Mouse (Mus musculus): ENCODE measurements around the gene Dvl3.

The Dvl3 gene

GRCm38 (mm10) chr16:20496671-20497600, 19.8 kb upstream of the Dvl3 start:
- peak; percentile 44 for DNase-seq (ENCODE audit: extremely low read depth, insufficient read length, low spot score)

GRCm38 (mm10) chr16:20497980-20498676, 18.7 kb upstream of the Dvl3 start:
- DNase-seq (ENCODE audit: extremely low read depth, insufficient read length, low spot score) = no peak

GRCm38 (mm10) chr16:20498677-20499475, 17.9 kb upstream of the Dvl3 start, which contains the start of gene Eif2b5:
Eif2b5 (plus strand) TSS chr16:20498817.
- DNase-seq (ENCODE audit: extremely low read depth, insufficient read length, low spot score) = peak; percentile 94

- DNase-seq (ENCODE audit: extremely low read depth, insufficient read length, low spot score) = no peak
Observed at GRCm38 (mm10) chr16:20506000-20506399, 10.8 kb upstream of the Dvl3 start.

- no peak for DNase-seq (ENCODE audit: extremely low read depth, insufficient read length, low spot score)
Observed at GRCm38 (mm10) chr16:20509349-20509748, 7.4 kb upstream of the Dvl3 start.

- no peak for DNase-seq (ENCODE audit: extremely low read depth, insufficient read length, low spot score)
Observed at GRCm38 (mm10) chr16:20511277-20511847, 5.4 kb upstream of the Dvl3 start.

GRCm38 (mm10) chr16:20516032-20516431, 750 bp upstream of the Dvl3 start:
- DNase-seq (ENCODE audit: extremely low read depth, insufficient read length, low spot score) = no peak

GRCm38 (mm10) chr16:20517216-20517615, 434 bp downstream of the Dvl3 start:
- DNase-seq (ENCODE audit: extremely low read depth, insufficient read length, low spot score) = no peak

GRCm38 (mm10) chr16:20517701-20518374, 1.1 kb downstream of the Dvl3 start:
- peak; percentile 42 for DNase-seq (ENCODE audit: extremely low read depth, insufficient read length, low spot score)

GRCm38 (mm10) chr16:20523886-20524285, 7.1 kb downstream of the Dvl3 start:
- DNase-seq (ENCODE audit: extremely low read depth, insufficient read length, low spot score) = no peak

GRCm38 (mm10) chr16:20528779-20529178, 12.0 kb downstream of the Dvl3 start:
- DNase-seq (ENCODE audit: extremely low read depth, insufficient read length, low spot score) = no peak

- DNase-seq (ENCODE audit: extremely low read depth, insufficient read length, low spot score) = no peak
Observed at GRCm38 (mm10) chr16:20529375-20529774, 12.6 kb downstream of the Dvl3 start.

GRCm38 (mm10) chr16:20530941-20531340, 14.2 kb downstream of the Dvl3 start:
- DNase-seq (ENCODE audit: extremely low read depth, insufficient read length, low spot score) = no peak

GRCm38 (mm10) chr16:20534617-20535295, 18.0 kb downstream of the Dvl3 start:
- no peak for DNase-seq (ENCODE audit: extremely low read depth, insufficient read length, low spot score)

GRCm38 (mm10) chr16:20535296-20536080, 18.7 kb downstream of the Dvl3 start, which contains the start of gene Ap2m1:
Ap2m1 (plus strand) TSS chr16:20535478.
- DNase-seq (ENCODE audit: extremely low read depth, insufficient read length, low spot score) = peak; percentile 100

- DNase-seq (ENCODE audit: extremely low read depth, insufficient read length, low spot score) = no peak
Observed at GRCm38 (mm10) chr16:20536081-20536665, 19.4 kb downstream of the Dvl3 start.

GRCm38 (mm10) chr16:20537071-20537471, 20.3 kb downstream of the Dvl3 start:
- DNase-seq (ENCODE audit: extremely low read depth, insufficient read length, low spot score) = peak; percentile 73

Data from 3134 (cell line).